Mouse (Mus musculus) layer of hippocampus, adult 2 months (tissue): ENCODE measurements around the gene Polrmt. TPM values are rescaled to one million over a fixed set of nuclear protein-coding genes. Genes with fewer than 3 reads are reported as not detected.
"Not testable (repeated sequence)": the region's sequence is repeated elsewhere in the genome, so short reads cannot be mapped to it uniquely, and the experiment has no call there.

Experiments
- DNase-seq, 2 experiments: peaks; one replicate each; pipeline ENCODE4 v3.0.0; 2022; ENCODE audit warnings: low spot score in 2 of 2
- H3K27ac ChIP-seq: fragments of 200-600 bp; 2 replicates; pipeline ENCODE4 v1.8.1; 2022
- H3K4me3 ChIP-seq: fragments of 200-600 bp; 2 replicates; pipeline ENCODE4 v1.8.1; 2022; ENCODE audit warnings: mild to moderate bottlenecking
- CTCF ChIP-seq: fragments of 200-600 bp; conservative IDR thresholded peaks from 2 replicates; pipeline ENCODE4 v1.8.1; 2022; ENCODE audit warnings: antibody characterized with exemption, mild to moderate bottlenecking, moderate library complexity
- total RNA-seq, 2 experiments: library from RNA; stranded (reverse); gene quantifications; 2 replicates each; pipeline ENCODE4 v1.2.3; 2021

Polrmt gene
- total RNA-seq, 2 experiments from 2014 or later: 44.5 to 50.6 TPM

DNA sequence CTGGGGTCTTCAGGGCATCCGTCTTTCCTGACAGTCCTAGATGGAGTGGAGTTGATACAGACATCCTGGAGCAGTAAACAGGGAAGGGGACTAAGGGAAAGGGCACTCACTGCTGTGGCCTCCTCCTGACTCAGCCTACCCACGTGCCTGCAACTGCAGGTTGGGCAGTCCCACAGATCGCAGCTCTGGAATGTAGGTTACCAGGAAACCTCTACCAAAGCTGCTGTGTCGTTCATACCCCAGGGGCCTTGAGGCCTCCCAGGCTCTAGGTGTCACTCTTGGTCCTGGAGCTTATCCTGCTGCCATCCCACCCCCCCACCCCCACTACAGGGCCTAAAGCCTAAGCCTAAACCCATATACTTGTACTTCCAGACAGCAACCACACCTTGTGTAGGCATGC, 38.6 kb downstream of the Polrmt start:
- TF ChIP-seq CTCF: peak; percentile 37
- Histone ChIP-seq H3K4me3 (peak overlapping the region; percentile 99), H3K27ac (peak overlapping the region; percentile 93)
- no peak for DNase-seq

DNA sequence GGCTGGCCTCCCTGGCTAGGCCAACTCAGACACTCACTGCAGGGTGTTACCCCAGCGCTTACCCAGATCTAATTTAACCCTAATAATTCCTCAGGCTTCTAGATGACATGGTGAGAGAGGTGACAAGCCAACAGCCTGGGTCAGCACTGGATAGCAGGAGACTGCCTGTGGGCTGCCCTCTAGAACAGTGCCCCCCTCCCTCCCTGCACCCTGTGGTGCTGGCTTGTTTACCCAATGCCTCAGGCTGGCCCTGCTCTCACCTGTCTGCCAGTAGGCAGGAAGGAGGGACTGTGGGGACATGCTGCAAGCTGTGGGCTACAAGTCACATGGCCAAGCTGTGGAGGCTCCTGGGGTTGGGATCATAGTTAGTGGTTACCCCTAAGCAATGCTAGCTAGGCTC, 39.2 kb downstream of the Polrmt start:
- DNase-seq: no peak
- TF ChIP-seq CTCF: no peak
- H3K4me3 ChIP-seq: peak overlapping the region; percentile 99
- peak overlapping the region; percentile 93; the same call in 1 of the 2 replicates for H3K27ac ChIP-seq

DNA sequence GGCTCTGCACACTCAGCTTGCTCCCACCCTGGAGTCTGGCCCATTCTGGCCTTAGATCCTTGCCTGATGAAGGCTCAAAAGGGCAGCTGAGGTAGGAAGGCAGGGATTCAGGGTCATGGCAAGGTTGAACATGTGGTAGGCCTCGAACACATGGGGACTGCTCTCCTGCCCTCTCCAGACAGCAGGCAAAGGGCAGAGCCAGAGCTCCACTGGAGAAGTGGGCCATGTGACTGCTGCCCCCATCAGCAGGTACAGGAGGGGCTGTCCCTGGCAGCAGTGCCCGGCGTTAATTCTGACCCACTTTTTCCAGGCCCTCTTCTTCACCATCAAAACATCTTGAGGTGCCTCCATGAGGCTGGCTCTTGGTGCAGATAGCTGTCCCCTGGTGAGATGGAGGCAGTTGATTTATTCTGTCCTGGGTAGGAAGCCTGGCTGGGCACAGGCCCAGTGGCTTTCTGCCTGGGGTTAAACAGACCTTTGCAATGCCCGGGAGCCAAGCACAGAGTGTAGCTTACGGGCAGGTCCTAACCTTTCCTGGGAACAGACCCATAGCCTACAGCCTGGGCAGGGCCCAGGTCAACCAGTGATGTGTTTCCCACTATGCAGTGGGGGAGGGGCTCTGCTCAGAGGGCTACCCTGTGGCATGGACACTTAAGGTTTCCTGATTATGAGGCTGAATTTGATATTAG, 39.8 kb downstream of the Polrmt start:
- DNase-seq: no peak
- Histone ChIP-seq H3K4me3 (peak overlapping the region; percentile 99), H3K27ac (peak overlapping the region; percentile 93)
- TF ChIP-seq CTCF: no peak

DNA sequence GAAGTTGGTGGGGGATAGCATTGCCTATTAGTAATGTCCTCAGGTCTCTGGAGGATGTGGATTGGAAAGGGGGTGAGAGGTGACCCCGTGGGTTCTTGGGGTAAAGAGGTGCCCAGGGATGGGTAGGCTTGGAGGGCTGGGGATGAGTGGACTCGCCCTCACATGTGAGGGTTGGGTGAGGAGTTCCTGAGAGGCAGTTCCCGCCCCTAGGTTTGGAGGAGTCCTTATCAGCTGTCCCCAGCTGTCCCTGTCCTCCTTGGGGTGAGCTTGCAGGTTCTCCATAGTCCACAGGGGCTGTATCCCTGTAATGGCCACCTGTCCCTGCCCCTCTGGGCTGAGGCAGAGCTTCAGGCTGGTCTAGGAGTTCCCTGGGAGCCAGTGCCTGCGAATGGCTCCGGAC, 40.4 kb downstream of the Polrmt start:
- peak overlapping the region; percentile 93 for H3K27ac ChIP-seq
- DNase-seq: no peak
- TF ChIP-seq CTCF: no peak
- H3K4me3 ChIP-seq: peak overlapping the region; percentile 99

DNA sequence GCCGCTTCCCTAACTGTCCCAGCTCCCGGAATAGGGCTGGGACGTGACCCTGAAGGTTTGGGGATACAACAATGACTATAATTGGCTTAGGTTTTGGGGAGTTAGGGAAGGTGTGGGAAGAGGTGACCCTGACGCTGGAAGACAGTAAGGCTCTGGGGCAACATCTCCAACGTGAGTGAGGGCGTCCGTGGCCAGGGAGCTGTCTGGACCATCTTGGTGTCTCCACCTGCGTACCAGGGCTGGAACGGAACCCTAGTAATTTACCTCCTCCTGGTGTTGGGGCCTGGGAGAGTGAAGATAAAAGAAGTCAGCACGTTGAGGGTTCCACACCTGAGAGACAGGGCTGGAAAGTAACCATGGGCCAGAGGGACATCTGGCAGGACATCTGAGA, 41.4 kb downstream of the Polrmt start:
- Histone ChIP-seq H3K27ac (peak overlapping the region; percentile 93), H3K4me3 (peak overlapping the region; percentile 99)
- TF ChIP-seq CTCF: no peak
- no peak for DNase-seq

DNA sequence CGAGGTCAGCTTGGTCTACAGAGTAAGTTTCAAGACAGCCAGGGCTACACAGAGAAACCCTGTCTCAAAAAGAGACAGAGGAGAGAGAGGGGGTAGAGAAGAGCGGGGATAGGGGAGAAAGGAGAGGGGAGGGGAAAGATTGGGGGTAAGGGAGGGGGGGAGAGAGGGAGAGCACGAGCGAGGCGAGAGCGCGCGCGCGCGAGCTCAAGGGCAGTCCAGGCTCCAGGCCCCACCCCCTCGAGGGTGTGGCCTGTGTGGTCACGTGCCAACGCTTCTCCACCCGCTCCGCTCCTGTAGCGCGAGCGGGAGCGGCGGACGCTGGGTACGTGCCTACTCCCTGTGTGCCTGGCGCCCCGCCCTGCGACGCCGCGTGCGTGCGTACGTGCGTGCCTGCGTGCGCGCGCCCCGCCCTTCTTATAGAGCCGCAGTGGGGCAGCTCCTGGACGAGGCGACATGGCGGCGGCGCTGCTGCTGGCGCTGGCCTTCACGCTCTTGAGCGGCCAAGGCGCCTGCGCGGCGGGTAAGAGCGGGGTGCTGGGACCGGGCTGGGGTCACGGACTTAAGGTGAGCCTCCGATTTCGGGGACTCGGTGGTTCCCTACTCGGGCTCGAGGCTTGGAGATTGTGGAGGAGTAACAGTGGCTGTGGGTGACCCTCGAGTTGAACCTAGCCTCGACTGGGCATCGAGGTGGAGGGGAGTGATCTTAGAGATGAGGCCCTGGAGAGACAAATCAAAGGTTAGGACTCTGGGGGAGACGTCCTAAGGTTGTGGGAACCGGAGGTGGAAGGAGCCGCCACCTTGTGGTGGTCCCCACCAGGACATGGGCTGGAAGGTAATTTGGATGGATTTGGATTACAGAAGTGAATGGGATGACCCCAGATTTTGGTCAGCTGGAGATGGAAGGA, 42.1 kb downstream of the Polrmt start, which contains the start of gene Bsg:
TSS of gene Bsg (plus strand) at position 427 of the 905 bp plus-strand sequence.
- TF ChIP-seq CTCF: peak; percentile 76
- peak within 1 kb of the TSS; percentile 99 for H3K4me3 ChIP-seq
- peak; percentile 99 for DNase-seq
- peak within 1 kb of the TSS; percentile 93 for H3K27ac ChIP-seq

DNA sequence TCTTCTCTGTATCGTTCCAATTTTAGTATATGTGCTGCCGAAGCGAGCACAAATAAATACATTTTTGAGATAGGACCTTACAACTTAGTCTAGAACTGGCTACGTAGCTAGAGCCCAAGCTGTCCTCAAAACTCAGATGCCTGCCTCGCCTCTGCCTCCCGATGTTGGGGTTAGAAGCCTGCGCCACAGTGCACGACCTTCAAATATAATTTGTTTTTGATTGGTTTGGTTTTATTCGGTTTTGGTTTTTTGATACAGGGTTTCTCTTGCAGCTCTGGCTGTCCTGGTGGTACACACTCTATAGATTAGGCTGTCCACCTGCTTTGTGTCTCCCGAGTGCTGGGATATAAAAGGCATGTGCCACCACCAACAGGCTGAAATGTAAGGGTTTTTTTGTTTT, 42.8 kb downstream of the Polrmt start:
- H3K27ac ChIP-seq: peak overlapping the region; percentile 93
- no peak for DNase-seq
- peak overlapping the region; percentile 99 for H3K4me3 ChIP-seq
- TF ChIP-seq CTCF: no peak

DNA sequence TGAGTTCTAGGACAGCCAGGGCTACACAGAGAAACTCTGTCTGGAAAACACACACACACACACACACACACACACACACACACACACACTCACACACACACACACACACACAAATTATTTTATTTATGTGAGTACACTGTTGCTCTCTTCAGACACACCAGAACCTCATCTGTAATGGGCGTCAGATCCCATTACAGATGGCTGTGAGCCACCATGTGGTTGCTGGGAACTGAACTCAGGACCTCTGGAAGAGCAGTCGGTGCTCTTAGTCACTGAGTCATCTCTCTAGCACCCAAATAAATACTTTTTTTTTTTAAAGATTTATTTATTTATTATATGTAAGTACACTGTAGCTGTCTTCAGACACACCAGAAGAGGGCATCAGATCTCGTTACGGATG, 43.4 kb downstream of the Polrmt start:
- not testable (repeated sequence) for H3K27ac ChIP-seq, DNase-seq, H3K4me3 ChIP-seq

DNA sequence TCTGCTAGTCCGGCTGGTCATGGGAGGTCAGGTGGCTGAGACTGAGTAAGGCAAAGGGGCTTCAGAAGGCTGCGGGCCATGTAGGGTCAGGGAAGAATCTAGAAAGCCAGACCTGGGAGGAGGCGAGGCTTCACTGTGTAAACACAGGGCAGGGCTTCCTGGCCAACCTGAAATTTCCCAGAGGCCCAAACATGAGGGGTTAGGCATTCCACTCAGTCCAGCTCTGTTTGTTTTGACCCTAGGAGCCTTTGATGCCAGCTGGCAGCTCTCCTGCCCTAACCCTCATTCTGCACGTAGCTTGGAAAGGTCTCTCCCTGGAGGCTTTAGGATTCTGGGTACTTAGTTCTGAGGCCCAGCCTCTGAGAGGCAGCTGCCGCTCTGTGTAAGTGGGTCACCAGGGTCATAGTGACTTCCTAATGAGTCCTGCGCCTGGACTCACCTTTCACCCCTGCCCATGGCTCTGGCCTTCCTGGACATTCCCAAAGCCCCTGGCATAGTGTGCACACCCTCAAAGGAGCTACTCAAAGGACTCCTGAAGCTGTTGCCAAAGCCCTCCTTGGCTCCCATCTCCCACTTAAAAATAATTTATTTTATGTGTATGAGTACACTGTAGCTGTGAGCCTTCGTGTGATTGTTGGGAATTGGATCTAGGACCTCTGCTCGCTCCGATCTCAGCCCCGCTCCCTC, 44.8 kb downstream of the Polrmt start:
- no peak for TF ChIP-seq CTCF
- Histone ChIP-seq H3K27ac (peak overlapping the region; percentile 76), H3K4me3 (no peak overlapping the region)
- DNase-seq: no peak

DNA sequence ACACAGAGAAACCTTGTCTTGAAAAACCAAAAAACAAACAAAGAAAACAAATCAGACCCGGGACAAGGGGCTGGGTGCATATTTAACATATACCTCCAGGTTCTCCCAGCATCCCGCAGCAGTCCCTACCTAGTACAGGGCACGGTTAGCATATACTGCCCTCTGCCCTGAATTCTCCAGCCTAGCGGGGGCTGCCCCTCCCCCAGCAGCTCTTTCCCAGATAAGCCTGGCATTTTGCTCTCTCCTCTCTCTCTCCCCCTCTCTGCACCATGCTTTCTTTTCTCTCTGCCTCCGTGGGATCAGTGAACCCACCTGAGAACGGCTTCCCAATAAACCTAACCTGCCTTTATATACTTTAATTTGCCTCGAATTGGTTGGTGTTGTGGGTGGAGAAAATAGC, 45.7 kb downstream of the Polrmt start:
- no peak for TF ChIP-seq CTCF
- no peak for DNase-seq
- H3K4me3 ChIP-seq: no peak overlapping the region
- peak overlapping the region; percentile 76 for H3K27ac ChIP-seq

DNA sequence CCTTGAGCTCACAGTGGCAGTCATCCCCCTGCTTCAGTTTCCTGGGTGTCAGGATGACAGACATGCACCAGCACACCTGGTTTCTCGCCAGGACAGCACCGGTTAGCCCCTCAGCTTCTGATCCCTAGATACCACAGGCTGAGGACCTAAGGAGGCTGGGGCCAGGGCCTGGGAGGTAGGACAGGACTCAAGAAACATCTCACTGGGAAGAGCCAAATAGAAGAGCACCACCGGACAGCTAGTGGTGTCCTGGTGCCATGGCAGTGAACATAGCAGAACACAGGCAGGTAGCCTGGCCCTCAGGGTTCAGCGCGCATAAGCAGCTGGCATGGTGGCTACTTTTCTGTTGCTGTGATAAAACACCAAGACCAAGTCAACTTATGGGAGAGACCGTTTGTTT, 47.9 kb downstream of the Polrmt start:
- H3K4me3 ChIP-seq: no peak overlapping the region
- no peak for DNase-seq
- peak overlapping the region; percentile 81 for H3K27ac ChIP-seq
- no peak for TF ChIP-seq CTCF

DNA sequence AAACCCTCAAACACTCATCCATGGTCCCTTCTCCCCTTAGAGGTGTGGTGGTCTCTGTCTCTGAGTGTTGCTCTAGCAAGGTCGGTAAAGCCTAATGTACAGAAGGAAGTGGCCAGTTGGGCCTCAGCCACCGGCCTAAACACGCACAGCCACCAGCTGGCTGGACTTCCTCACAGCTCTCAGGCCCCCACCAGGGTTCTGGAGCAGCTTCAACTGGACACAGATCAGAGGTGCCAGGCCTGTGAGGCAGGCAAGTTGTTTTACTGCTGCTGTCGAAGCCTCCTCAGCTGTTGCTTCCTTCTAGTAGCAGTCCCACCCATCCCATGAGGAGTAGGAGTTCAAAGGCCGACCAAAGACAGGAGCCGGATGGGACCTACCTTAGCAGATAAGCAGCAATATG, 48.5 kb downstream of the Polrmt start:
- peak overlapping the region; percentile 66; the same call in 1 of the 2 replicates for H3K27ac ChIP-seq
- no peak for DNase-seq
- H3K4me3 ChIP-seq: no peak overlapping the region
- no peak for TF ChIP-seq CTCF

DNA sequence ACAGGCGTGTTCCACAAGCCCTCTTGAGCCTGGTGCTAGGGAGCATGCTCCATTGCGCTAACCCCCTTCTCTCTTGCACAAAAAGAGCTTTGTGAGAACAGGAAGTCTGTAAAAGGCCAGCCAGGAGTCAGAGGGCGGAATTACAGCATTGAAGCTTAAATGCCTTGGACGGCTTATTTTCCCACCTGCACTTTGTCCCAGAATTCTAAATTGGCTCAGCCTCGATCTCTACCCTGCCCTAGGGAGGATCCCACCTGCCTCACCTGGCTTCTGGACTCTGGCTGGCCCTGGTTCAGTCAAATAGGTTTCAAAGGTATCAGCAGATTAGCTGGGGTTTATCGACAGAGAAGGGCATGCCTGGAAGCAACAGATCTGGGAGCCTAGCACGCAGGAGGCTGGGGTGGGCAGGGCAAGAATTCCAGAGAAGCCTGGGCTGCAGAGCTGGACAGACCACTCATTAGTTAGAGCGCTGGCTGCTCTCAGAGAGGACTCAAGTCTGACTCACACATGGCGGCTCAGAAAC, 50.2 kb downstream of the Polrmt start:
- no peak for DNase-seq
- TF ChIP-seq CTCF: no peak
- peak overlapping the region; percentile 66 for H3K27ac ChIP-seq
- no peak overlapping the region for H3K4me3 ChIP-seq
